Mouse (Mus musculus) small intestine, adult 2 months (tissue): ENCODE measurements around the gene Gm7694.

Experiments used
- CTCF ChIP-seq: fragments of 200-500 bp; IDR thresholded peaks from 2 replicates; pipeline ENCODE4 v1.5.1; 2012; ENCODE audit warnings: low read depth, mild to moderate bottlenecking, control low read depth, inconsistent platforms, low read length, moderate library complexity, mixed read lengths; ENCODE audit not compliant: insufficient replicate concordance, insufficient read length; ENCODE audit errors: extremely low read depth
- POLR2A ChIP-seq: fragments of 200-500 bp; IDR thresholded peaks from 2 replicates; pipeline ENCODE4 v1.6.1; 2012; ENCODE audit warnings: low read depth, mild to moderate bottlenecking, control low read depth, inconsistent platforms, low read length, moderate library complexity

DNA sequence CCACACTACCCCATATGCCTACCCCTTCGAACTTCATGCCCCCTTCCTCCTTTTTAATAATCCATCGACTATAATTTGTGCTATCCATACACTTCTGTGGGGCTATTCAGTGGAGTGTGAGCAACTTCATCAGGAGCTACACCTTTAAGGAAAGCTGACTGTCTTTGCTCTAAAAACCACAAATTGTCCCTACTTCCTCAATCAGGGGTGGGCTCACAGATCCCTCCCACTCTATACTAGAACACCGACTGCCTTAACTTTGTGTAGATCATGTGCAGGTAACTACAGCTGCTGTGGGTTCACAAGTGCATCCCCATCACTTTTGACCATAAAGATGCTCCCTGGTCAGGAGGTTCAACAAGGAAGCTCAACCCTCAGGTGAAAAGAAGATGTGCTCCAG lies 33.8 kb upstream of the Gm7694 start:
- no peak for TF ChIP-seq CTCF
- TF ChIP-seq POLR2A, result no peak
